Mouse (Mus musculus) kidney, postnatal 25 days (tissue): Measurements from ENCODE around the gene Aamp.

Experiments
- DNase-seq, 2 experiments: peaks; one replicate each; pipeline ENCODE4 v3.0.0; 2021; ENCODE audit warnings: mixed read lengths in 2 of 2

Gene Aamp

GRCm38 (mm10) chr1:74281372-74281771 is 3.2 kb downstream of the Aamp start:
- DNase-seq = no peak

- peak; percentile 30 to 66 for DNase-seq
Observed at GRCm38 (mm10) chr1:74280591-74281325, 3.8 kb downstream of the Aamp start.

- DNase-seq = no peak
Observed at GRCm38 (mm10) chr1:74278988-74279387, 5.5 kb downstream of the Aamp start.

- DNase-seq = no peak
Observed at GRCm38 (mm10) chr1:74278538-74278937, 6.0 kb downstream of the Aamp start, which contains the start of gene Gpbar1. TSS of gene Gpbar1 (plus strand) at chr1:74278550.

- DNase-seq = peak; percentile 69 to 90
Observed at GRCm38 (mm10) chr1:74277883-74278537, 6.5 kb downstream of the Aamp start.

GRCm38 (mm10) chr1:74277041-74277440 is 7.5 kb downstream of the Aamp start:
- DNase-seq = peak in 1 of 2 experiments; percentile 43

GRCm38 (mm10) chr1:74275015-74275414 is 9.5 kb downstream of the Aamp start:
- DNase-seq = peak in 1 of 2 experiments; percentile 25

GRCm38 (mm10) chr1:74271659-74272058 is 12.9 kb downstream of the Aamp start:
- DNase-seq = peak in 1 of 2 experiments; percentile 32

- peak in 1 of 2 experiments; percentile 3 for DNase-seq
Observed at GRCm38 (mm10) chr1:74268750-74269149, 15.8 kb downstream of the Aamp start.

GRCm38 (mm10) chr1:74262510-74262909 is 22.0 kb downstream of the Aamp start:
- peak in 1 of 2 experiments; percentile 25 for DNase-seq

- DNase-seq = no peak
Observed at GRCm38 (mm10) chr1:74256782-74257181, 27.8 kb downstream of the Aamp start.

- no peak for DNase-seq
Observed at GRCm38 (mm10) chr1:74255704-74256345, 28.7 kb downstream of the Aamp start.

GRCm38 (mm10) chr1:74250096-74250495 is 34.4 kb downstream of the Aamp start:
- DNase-seq = no peak

GRCm38 (mm10) chr1:74249331-74249980 is 35.1 kb downstream of the Aamp start:
- peak; percentile 61 to 70 for DNase-seq

- peak; percentile 39 to 70 for DNase-seq
Observed at GRCm38 (mm10) chr1:74248799-74249198, 35.7 kb downstream of the Aamp start.

- DNase-seq = no peak
Observed at GRCm38 (mm10) chr1:74245525-74245924, 39.0 kb downstream of the Aamp start.

- no peak for DNase-seq
Observed at GRCm38 (mm10) chr1:74240832-74241231, 43.7 kb downstream of the Aamp start.

GRCm38 (mm10) chr1:74240311-74240710 is 44.2 kb downstream of the Aamp start:
- DNase-seq = peak in 1 of 2 experiments; percentile 32

- DNase-seq = peak in 1 of 2 experiments; percentile 37
Observed at GRCm38 (mm10) chr1:74239618-74240017, 44.9 kb downstream of the Aamp start.

GRCm38 (mm10) chr1:74239162-74239561 is 45.4 kb downstream of the Aamp start:
- no peak for DNase-seq

- DNase-seq = no peak
Observed at GRCm38 (mm10) chr1:74238136-74238535, 46.4 kb downstream of the Aamp start.

- no peak for DNase-seq
Observed at GRCm38 (mm10) chr1:74237671-74238070, 46.9 kb downstream of the Aamp start.
